Mouse (Mus musculus): Measurements from ENCODE around the gene Skor1.

The Skor1 gene

GRCm38 (mm10) chr9:63149372-63149766, 608 bp upstream of the Skor1 start:
- DNase-seq (ENCODE audit: low spot score in 2 of 2): no peak

GRCm38 (mm10) chr9:63147786-63148409, 863 bp downstream of the Skor1 start:
- DNase-seq (ENCODE audit: low spot score in 2 of 2): no peak

DNA sequence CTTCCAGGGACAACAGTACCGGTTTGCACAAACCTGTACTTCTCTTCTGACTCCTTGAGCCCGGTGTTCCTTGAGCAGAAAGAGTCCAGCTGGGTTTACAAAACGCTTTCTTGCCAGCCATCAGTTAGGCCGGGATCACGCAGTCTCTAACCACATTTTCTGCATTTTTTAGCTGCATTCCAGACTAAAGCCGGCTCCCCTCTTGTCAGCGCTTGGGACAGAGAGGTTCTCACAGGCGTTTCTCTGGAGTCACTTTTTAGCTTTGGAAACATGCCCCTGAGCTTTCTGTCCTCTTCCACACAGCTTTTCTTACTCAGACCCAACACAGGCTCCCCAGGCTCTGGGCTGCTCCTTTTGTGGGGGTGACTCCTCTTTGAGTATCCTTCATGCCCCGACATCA, 1.5 kb downstream of the Skor1 start:
- DNase-seq (ENCODE audit: low spot score in 2 of 2): no peak

DNA sequence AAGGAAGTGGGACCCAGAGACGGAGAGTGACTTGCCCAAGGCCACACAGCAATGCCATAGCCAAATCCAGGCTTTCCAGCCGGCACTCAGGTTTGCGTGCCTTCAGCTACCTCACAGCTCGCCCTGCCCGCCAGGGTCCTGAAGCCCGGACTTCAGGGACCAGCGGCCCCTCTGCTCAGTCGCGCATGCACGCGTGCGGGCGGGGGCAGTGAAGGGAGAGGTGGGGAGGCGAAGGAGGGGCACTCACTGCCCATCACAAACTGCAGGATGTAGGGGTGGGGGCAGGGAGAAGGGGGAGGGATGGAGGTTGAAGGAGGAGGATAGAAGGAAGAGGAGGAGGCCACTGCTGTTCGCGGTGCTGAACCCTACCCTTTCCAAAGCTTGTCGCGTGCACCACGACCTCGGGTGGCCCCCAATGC, 1.9 kb downstream of the Skor1 start:
- no peak for DNase-seq (ENCODE audit: low spot score in 2 of 2)

DNA sequence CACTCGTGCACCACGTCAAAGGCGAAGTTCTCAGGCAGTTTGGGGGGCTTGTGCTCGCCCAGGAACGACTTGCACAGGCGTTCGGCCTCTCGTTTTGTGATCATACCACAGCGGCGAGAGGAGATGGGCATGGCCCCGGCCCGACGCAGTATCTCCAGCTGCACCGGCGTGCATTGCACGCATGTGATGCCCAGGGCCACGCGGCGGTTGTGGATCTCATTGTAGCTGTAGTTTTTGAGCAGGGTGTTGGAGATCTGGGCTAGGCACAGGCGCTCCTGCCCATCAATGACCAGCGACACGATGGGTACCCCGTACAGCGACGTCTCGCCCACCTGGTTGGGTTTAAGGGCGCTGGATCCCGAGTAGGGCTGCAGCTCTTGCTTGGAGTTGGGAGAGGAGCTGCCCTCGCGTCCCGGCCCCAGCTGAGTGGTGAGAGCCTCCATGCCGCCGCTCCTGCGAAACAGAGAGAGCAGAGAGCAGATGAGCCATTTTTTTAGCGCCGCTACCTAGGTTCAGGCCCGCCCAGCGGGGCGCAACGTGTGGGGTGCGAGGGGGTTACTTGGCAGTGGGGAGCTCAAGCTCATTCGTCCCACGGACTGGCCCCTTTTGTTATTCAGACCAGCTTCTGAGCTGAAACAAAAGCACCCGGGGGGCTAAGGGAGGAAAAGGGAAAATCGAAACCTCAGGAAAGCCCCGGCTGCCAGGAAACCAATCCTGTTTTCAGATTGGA, 2.5 kb downstream of the Skor1 start:
- no peak for DNase-seq (ENCODE audit: low spot score in 2 of 2)

GRCm38 (mm10) chr9:63145249-63146125, 3.3 kb downstream of the Skor1 start:
- no peak for DNase-seq (ENCODE audit: low spot score in 2 of 2)

DNA sequence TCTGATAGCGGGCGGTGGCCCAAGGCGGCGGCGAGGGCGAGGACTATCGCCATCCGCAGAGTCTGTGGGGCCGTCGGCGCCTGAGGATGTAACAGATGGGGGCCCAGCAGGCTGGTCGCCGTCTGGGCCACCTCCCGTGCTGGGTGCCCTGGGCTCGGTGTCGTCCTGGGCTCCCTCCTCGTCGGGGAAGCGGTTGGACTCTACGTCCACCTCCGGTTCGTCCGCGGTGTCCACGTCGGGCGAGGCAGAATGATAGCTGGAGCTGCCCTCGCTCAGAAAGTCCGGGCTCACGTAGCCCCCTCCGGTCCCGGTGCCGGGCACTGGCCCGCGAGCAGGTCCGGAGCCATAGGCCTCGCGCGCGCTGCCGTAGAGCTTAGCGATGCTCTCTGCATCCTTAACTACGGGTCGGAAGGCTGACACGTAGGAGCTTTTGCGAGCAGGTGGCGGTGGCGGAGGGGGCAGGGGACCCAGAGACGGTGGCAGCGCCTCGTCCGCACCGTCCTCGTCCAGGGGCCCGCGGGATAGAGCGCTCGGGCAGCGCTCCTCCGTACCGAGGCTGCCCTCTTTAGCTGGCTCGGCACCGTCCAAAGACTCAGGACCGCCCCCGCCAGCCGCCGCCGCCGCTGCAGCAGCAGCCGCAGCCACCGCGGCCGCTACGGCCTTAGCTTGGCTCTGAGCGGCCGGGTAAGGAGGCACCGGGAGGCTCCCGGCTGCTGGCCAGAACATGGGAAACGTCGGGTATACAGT, 4.1 kb downstream of the Skor1 start:
- DNase-seq (ENCODE audit: low spot score in 2 of 2): no peak

GRCm38 (mm10) chr9:63143641-63144501, 4.9 kb downstream of the Skor1 start:
- no peak for DNase-seq (ENCODE audit: low spot score in 2 of 2)

DNA sequence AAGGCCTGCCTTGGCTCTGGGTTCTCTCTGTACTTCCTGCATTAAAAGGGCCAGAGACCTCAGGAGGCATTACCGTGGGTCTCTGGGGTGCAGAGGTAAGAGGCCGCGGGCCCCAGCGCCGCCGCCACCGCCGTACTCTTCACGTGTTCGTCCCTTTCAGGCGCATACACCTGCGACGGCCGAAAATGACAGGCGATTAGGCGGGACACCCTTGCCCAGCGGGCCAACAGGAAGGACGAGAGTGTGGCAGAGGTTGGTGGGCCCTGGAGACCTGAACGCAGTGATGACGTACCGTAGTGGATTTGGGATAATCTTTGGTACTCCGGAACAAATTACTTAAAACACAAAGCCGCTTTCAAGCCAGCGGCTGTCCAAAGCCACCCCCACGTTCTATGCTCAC, 5.5 kb downstream of the Skor1 start:
- DNase-seq (ENCODE audit: low spot score in 2 of 2): no peak

GRCm38 (mm10) chr9:63142335-63143036, 6.3 kb downstream of the Skor1 start:
- DNase-seq (ENCODE audit: low spot score in 2 of 2): no peak

GRCm38 (mm10) chr9:63141641-63142334, 7.0 kb downstream of the Skor1 start:
- DNase-seq (ENCODE audit: low spot score in 2 of 2): no peak

DNA sequence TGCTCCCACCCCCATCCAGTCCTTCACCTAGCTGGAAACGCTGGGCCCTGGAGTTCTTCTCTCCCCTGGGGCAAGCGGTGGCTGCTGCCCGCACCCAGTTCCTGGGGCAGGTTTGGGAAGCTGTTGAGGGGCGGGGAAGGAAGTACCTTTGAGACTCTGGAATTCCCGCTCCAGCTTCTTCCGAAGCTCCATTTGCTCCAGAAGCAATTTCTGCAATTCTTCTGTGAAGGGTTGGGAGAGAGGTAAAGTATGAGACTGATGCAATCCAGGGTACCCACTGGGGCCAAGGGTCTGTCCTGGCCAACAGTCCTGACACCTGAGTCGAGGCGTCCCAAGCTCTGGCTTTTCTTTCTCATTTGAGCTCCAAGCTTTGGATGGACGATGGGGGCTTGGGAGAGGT, 8.6 kb downstream of the Skor1 start:
- no peak for DNase-seq (ENCODE audit: low spot score in 2 of 2)

DNA sequence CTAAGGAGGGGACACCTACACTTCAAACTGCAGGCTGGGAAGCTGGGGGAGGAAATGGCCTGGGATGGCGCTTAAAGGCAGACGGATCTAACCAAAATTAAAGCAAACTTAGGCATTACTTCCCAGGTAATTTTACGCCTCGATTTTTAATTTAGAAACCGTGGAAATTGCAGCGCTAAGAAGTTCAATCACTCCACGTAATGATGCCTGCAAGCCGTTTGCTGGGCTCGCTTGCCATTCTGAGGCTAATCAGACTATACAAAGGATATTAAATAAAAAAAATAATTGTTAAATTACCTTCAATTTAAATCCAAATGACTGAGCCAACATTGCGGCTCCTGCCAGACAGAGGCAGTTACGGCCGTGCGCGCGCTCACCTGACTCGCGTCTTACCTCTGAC, 9.1 kb downstream of the Skor1 start:
- no peak for DNase-seq (ENCODE audit: low spot score in 2 of 2)

DNA sequence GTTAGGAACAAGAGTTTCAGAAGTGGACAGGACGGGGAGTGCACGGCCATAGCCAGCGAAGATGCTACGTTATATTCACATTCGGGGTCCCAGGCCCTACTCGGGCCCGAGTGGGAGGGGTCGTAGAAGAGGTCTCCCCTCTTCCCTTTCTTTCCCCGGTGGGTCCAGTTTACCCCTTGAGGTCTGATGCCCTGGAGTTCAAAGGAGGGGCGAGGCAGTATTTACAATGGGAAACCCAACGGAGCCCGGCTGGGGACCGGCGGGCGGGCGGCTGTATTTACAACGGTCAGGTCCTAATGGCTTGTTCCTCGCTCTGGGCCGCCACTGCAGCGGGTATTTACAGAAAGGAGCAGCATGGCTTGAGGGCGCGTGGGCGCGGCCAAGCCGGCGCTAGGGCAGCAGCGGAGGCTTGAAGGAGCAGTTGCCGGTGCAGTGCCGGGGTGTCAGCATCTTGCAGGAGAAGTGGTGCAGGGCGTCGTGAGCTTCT, 10.2 kb downstream of the Skor1 start:
- DNase-seq (ENCODE audit: low spot score in 2 of 2): no peak

DNA sequence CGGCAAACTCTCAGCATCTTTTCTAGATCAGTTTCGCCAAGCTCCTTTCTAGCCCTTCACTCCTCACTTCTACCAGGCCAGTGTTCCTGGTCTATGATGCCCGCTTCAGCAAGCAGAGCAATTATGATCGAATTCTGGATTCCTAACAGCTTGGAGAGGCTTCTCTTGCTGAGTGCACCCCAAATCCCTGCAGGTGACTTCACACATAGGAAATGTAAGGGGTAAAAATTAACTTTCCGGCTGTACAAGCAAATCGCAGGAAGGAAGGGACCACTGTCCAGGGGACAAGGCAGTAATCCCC, 11.2 kb downstream of the Skor1 start:
- no peak for DNase-seq (ENCODE audit: low spot score in 2 of 2)

- DNase-seq (ENCODE audit: low spot score in 2 of 2): no peak
Measured at GRCm38 (mm10) chr9:63136756-63137614, 11.8 kb downstream of the Skor1 start.

DNA sequence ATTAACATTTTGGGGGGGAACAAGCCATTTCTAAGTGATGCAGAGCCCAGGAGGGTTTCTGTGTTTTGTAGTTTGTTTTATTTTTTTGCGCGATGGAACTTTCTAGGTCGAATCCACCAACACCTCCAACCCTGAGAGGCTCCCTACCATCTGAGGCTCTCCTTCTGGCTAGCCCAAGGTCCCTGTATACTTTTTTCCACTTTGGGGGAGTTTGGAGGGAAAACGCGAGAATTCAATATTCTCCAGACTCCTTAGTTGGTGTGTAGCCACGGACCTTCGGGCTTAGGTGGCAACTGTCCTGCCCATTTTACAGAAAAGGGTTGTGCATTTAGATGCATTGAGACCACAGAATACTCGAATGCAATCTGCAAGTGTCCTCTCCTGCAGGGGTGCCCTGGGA, 12.5 kb downstream of the Skor1 start:
- no peak for DNase-seq (ENCODE audit: low spot score in 2 of 2)

DNA sequence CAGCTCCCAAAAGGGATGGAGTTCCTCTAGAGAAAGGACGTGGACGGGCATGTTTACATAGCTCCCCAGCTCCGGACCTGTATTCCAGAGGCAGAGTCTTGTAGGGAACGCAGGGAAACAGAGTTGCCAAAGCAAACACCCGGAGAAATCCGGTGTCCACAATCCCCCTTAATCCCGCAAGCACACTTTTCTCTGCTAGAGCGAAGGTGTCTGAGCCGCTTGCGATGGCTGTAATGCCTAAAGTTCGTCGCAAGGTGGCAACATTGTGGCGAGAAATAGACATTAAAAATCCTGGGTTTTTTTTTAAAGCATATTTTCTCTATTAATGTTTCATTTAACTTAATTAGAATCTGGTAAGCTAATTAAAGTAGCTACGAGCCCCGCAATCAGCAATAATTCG, 13.0 kb downstream of the Skor1 start:
- peak; percentile 60 to 74 for DNase-seq (ENCODE audit: low spot score in 2 of 2)

- no peak for DNase-seq (ENCODE audit: low spot score in 2 of 2)
Measured at GRCm38 (mm10) chr9:63135356-63135755, 13.4 kb downstream of the Skor1 start.
